Mouse (Mus musculus): Measurements from ENCODE around the gene Gadd45b. TPM values are rescaled to one million over a fixed set of nuclear protein-coding genes. Genes with fewer than 3 reads are reported as not detected.

The Gadd45b gene
- total RNA-seq, 2 experiments from 2014 or later = 17.0 to 17.5 TPM

DNA sequence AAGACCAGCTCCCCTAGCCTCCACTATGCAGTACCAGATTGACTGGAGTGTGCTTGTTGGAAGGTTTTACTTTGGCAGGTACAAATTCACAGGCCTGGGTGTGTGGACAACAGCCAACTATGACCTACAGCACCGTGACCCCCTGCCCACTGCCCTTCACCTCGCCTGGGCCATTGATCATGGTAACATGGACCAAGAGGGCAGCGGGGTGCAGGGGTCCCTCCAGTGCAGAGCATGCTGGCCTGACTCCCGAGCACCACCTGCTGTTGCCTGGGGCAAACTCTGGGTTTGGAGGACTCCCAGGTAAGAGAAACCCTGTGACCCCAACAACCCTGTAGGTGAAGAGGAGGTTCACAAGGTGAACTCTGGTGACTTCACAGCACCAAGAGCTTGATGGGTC, 27.9 kb downstream of the Gadd45b start:
- no peak overlapping the region for H3K4me3 ChIP-seq
- no peak for TF ChIP-seq CTCF (conservative IDR thresholded peaks at IDR 0.05)
- no peak overlapping the region for H3K27ac ChIP-seq
- DNase-seq (ENCODE audit: low spot score in 2 of 2) = no peak

DNA sequence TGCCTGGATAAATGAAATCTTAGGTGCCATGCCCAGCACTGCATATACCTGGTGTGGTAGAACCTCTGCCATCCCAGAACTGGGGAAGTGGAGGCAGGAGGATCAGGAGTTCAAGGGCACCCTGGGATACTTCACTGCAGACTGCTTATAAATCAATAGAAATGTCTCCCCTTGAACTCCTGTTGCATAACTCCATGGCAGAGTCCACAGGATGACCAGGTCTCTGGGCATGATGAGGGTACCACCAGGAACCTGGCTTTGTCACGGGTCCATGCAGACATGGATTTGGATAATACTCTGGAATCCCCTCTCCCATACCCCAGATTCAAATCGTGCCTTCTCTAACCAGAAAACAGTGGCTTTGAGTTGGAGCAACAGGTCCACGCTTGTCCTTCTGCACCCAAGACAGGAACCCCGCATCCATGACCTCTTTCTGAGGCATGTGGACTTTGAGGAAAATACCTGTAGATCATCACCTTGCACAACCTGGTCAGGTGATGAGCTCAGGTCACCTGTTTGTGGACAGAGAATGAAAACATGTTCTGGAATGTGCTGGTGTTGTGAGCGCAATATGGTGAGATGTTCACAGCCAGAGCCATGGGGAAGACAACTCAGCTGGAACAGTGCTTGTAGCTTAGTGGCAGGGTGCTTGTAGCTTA, 29.2 kb downstream of the Gadd45b start:
- no peak for DNase-seq (ENCODE audit: low spot score in 2 of 2)
- no peak for TF ChIP-seq CTCF (conservative IDR thresholded peaks at IDR 0.05)
- Histone ChIP-seq H3K27ac (no peak overlapping the region), H3K4me3 (no peak overlapping the region)

DNA sequence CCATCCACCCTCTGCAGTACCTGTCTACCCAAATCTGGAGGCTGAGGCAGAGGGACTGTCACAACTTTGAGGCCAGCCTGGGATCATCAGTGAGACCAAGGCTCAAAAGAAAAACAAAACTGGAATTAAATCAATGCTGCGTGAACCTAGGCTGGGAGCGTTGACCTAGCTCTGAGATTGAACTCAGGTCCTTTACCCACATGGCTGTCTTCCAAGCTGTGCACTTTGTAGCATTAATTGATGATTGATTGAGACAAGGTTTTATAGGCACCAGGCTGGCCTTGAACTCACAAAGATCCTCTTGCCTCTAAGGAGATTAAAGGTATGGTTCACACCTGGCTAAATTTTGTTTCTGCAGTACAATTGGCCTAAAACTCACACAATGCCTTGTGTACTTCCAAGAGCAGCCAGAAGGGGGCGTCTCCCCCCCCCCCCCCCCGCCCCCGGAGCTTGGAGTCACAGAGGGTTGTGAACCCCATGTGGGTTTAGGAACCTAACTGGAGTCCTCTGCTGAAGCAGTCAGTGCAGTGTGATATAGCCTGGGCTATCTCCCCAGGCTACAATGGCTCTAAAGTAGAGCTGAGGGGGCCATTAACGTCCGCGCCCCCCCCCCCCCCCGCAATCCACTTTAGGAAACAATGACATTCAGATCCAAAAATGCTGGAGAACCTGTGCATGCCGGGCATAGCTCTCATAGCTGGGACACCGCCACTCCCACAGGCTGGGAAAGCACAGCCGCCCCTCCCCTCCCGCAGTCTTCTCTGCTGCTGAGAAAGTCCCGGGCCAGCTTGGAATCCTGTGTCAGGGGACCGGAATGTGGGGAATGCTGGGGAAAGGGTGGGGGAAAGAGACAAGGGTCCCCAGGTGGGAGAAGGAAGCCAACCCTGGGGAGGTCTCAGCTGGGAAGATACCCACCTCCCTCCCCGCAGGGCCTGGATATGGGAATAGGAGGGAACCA, 31.0 kb downstream of the Gadd45b start:
- Histone ChIP-seq H3K27ac (peak overlapping the region; percentile 64), H3K4me3 (no peak overlapping the region)
- DNase-seq (ENCODE audit: low spot score in 2 of 2) = no peak
- TF ChIP-seq CTCF (conservative IDR thresholded peaks at IDR 0.05) = peak; percentile 79

DNA sequence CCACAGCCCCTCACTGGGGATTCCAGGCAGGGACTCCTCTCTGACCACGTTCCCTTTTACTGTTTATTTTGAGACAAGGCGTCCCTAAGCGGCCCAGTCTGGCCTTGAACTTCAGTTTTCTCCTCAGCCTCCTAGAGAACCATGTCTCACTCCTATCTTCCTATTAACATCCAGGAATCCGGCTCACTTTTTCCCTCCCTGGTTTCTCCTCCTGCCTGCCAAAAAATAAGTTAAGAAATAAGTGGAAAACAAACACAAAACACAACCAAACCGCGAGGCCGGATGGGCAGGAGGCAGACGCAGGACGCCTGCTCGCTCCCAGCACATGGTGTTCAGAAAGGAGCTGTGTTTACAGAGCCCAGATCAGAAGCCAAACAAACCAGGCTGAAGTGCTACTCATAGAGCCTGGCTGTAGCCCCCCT, 32.2 kb downstream of the Gadd45b start:
- TF ChIP-seq CTCF (conservative IDR thresholded peaks at IDR 0.05) = no peak
- Histone ChIP-seq H3K4me3 (no peak overlapping the region), H3K27ac (peak overlapping the region; percentile 76)
- no peak for DNase-seq (ENCODE audit: low spot score in 2 of 2)

DNA sequence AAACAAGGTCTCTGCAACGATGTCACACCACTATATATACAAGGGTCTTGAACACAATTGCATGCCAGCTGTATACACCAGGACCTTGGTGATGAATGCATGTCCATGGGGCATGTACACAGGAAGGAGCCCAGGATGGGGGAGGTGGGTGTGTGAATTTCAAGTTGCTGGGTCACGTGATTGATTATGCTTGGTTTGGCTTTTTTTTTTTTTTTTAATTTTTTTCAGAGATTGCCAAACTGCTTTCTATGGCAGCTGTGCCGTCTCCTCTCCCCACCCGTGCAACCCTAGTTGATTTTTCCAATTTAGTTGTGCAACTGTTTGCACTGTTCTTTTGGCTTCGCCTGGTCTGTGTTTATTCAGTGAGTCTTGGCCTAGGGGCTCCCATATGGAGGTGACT, 32.7 kb downstream of the Gadd45b start:
- TF ChIP-seq CTCF (conservative IDR thresholded peaks at IDR 0.05) = no peak
- no peak overlapping the region for H3K4me3 ChIP-seq
- peak in 1 of 2 experiments; percentile 32 for DNase-seq (ENCODE audit: low spot score in 2 of 2)
- peak overlapping the region; percentile 76 for H3K27ac ChIP-seq

DNA sequence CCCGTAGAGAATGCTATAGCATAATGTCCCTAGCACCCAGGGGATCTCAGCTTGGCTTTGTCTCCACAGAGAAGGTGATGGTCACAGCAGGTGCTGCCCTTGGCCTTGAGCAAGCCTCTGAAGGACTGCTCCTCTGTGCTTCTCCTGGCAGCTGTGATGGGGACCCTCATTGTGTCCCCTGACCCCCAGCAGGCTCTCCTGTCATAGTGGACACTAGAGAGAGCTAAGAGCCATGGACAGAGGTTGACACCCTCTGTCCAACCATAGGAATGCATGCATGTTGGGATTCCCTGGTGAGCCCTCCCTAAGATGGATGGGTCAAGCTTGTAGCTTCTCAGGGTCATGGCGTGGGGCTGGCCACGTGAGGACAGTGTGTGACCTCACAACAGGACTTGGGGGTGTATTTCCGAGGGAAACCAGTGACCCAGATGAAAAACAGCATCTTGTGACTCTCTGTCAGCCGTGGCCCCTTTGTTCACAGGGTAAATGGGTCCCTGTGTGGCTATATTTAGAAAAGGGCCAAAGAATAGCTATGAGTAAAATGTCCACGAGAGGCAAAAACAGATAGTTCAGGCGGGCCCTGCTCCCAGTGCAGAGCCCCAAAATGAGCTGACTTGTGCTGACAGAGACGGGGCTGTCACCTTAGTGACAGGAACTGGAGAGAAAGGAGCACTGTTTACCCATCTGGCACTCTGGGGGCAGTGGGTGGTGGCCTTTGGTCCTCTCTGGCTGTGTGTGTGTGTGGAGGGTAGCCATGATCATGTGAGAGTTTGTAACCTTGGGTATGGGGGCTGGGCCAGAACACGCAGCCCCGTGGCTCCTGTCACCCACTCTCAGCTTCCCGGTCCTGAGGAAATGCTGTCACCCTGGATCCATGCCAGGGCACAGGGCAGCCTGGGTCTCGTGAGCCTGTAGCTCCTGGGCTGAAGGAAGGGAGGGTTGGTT, 33.4 kb downstream of the Gadd45b start:
- no peak for DNase-seq (ENCODE audit: low spot score in 2 of 2)
- no peak overlapping the region for H3K4me3 ChIP-seq
- H3K27ac ChIP-seq = peak overlapping the region; percentile 76
- no peak for TF ChIP-seq CTCF (conservative IDR thresholded peaks at IDR 0.05)

DNA sequence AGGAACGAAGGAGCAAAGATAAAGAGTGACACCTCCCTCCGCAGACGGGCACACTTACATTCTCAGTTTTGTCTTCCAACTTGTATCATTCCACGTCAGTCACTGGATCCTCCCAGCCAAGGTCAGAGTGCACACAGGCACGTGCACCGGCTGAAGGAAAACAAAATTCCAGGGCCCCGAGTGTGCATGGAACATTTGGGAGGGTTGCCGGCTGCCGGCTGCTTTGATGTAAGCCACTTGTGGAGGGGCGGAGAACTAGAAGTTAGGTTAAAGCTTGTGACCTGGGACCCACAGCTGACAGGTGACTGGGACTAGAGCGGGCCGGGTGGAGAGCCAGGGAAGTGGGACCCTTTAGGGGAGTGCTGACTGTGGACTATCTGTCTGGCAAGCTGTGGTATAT, 36.4 kb downstream of the Gadd45b start:
- no peak for DNase-seq (ENCODE audit: low spot score in 2 of 2)
- TF ChIP-seq CTCF (conservative IDR thresholded peaks at IDR 0.05) = no peak
- no peak overlapping the region for H3K27ac ChIP-seq
- no peak overlapping the region for H3K4me3 ChIP-seq

DNA sequence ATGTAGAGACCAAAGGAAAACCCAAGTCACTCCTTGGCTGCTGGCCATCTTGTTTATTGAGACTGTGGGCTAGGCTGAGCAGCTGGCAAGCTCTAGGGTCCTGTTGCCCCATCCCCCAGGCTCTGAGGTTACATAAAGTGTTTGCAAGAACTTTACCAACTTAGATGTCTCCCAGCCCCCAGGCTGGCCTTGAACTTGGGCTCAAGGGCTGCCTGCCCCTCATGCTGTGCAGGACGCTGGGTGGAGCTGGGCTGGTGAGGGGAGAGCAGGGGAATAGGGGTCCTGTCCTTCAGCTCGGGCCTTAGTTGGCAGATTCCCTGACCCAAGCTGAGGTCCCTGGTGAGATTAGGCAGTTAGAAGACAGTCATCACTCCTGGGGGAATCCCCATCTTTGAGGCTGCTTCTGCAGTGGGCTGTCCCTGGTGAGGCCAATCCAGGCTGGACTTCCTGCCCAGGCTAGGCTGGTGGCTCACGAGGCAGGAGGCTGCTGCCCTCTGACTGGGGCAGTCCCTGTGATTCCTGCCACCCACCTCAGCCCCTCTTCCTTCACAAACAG, 37.3 kb downstream of the Gadd45b start:
- Histone ChIP-seq H3K4me3 (no peak overlapping the region), H3K27ac (no peak overlapping the region; the same call in 1 of the 2 replicates)
- no peak for DNase-seq (ENCODE audit: low spot score in 2 of 2)
- TF ChIP-seq CTCF (conservative IDR thresholded peaks at IDR 0.05) = no peak

DNA sequence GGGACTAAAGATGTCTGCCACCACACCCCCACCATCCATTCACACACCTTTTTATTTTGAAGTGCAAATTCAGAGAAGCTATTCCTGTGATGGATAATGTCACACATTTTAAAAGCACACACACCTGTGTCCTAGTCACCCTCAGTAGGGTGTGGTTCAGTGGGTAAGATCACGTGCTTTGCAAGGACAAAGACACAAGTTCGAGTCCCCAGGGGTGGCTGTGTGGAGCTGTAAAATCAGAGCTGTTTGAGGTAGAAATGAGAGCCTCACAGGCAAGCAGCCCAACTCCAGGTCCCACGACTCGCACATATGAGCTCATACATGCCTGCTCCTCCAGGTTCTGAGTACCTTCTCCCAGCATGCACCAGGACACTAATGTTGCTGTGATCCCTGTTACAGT, 38.2 kb downstream of the Gadd45b start:
- no peak for DNase-seq (ENCODE audit: low spot score in 2 of 2)
- TF ChIP-seq CTCF (conservative IDR thresholded peaks at IDR 0.05) = no peak
- Histone ChIP-seq H3K27ac (no peak overlapping the region), H3K4me3 (no peak overlapping the region)

DNA sequence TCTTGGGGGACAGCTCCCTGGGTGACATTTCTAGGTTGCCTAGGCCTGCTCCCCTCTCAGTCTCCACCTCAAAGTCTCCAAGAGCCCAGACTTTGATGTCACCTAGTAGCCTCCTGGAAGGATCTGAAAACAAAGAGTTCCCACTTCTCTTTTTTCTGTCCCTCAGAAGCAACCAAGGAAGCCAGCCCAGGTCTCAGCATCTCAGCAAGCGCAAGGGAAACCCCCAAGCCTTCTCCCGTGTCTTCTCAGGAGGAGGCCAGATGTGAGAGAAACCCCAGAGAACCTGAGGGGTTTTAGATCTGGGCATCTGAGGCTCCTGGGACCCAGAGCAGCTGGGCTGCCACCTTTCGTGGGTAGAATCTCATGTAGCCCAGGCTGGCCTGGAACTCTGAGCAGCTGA, 39.4 kb downstream of the Gadd45b start:
- no peak for TF ChIP-seq CTCF (conservative IDR thresholded peaks at IDR 0.05)
- no peak for DNase-seq (ENCODE audit: low spot score in 2 of 2)
- Histone ChIP-seq H3K4me3 (no peak overlapping the region), H3K27ac (no peak overlapping the region)

DNA sequence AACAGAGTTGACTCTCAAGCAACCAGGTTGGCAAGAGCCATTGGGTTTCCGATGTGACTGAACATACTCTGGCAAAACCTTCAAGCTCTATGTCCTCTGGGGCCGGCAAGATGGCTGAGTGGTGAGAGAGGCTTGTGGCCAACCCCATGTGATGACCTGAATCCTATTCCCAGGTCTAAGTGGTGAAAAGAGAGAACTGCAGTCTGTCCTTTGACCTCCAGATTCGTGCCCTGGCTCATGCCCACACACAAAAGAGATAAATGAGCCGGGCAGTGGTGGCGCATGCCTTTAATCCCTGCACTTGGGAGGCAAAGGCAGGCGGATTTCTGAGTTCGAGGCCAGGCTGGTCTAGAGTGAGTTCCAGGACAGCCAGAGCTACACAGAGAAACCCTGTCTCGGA, 40.3 kb downstream of the Gadd45b start:
- no peak for TF ChIP-seq CTCF (conservative IDR thresholded peaks at IDR 0.05)
- H3K4me3 ChIP-seq = no peak overlapping the region
- DNase-seq (ENCODE audit: low spot score in 2 of 2) = no peak
- H3K27ac ChIP-seq = no peak overlapping the region

DNA sequence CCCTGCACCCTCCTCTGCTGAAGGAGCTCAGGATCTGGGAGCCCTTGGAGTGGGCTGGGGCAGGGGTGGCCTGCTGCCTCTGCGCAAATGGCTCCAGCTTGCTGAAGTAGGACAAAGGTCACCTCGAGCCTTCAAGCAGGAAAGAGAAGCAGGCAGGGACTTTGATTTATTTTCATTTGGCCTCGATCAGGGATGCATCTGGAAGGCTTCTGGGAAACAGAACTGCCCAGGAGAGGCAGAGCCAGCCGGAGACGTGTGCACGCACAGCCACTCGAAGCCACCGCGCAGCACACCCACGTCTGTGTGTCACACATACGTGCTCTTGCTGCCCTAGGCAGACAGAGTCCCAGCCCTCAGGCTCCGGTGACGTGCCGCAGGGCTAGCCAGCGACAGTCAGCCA, 41.7 kb downstream of the Gadd45b start:
- no peak for TF ChIP-seq CTCF (conservative IDR thresholded peaks at IDR 0.05)
- H3K4me3 ChIP-seq = no peak overlapping the region
- no peak for DNase-seq (ENCODE audit: low spot score in 2 of 2)
- no peak overlapping the region; the same call in 1 of the 2 replicates for H3K27ac ChIP-seq

Data from layer of hippocampus, adult 2 months (tissue).